Mouse (Mus musculus): Measurements from ENCODE around the gene Olfr741. TPM values are rescaled to one million over a fixed set of nuclear protein-coding genes. Genes with fewer than 3 reads are reported as not detected.

Gene Olfr741
- not detected in 2 replicates for polyA plus RNA-seq (2012; ENCODE audit: insufficient read depth, low replicate concordance)

GRCm38 (mm10) chr14:50472438-50472837 is at the start of gene Olfr741:
TSS of gene Olfr741 (plus strand) at chr14:50472738.
- TF ChIP-seq FLI1 (IDR thresholded peaks at IDR 0.05; ENCODE audit: low read length), result no peak
- no peak for TF ChIP-seq GATA1 (IDR thresholded peaks at IDR 0.05; ENCODE audit: borderline replicate concordance, low read length)
- no peaks in the 10 kb centered on the region for H3K4me1 ChIP-seq
- H3K27me3 ChIP-seq (replicated peaks), result no peaks in the 10 kb centered on the region
- no peaks in the 10 kb centered on the region for H3K36me3 ChIP-seq (replicated peaks; ENCODE audit: low read length)
- no peaks in the 10 kb centered on the region for H3K9me3 ChIP-seq
- H3K4me3 ChIP-seq (replicated peaks), result no peak within 1 kb of the TSS

GRCm38 (mm10) chr14:50445245-50445644 is 27.3 kb upstream of the Olfr741 start, which contains the start of gene Olfr740:
TSS of gene Olfr740 (plus strand) at chr14:50445545.
- H3K36me3 ChIP-seq (replicated peaks; ENCODE audit: low read length), result no peaks in the 10 kb centered on the region
- no peak within 1 kb of the TSS for H3K4me3 ChIP-seq (replicated peaks)
- no peaks in the 10 kb centered on the region for H3K27me3 ChIP-seq (replicated peaks)
- H3K9me3 ChIP-seq, result no peaks in the 10 kb centered on the region
- no peak for TF ChIP-seq FLI1 (IDR thresholded peaks at IDR 0.05; ENCODE audit: low read length)
- TF ChIP-seq GATA1 (IDR thresholded peaks at IDR 0.05; ENCODE audit: borderline replicate concordance, low read length), result no peak
- H3K4me1 ChIP-seq, result no peaks in the 10 kb centered on the region

- TF ChIP-seq GATA1 (IDR thresholded peaks at IDR 0.05; ENCODE audit: borderline replicate concordance, low read length), result no peak
- no peak for TF ChIP-seq FLI1 (IDR thresholded peaks at IDR 0.05; ENCODE audit: low read length)
- Histone ChIP-seq H3K27me3 (replicated peaks) (no peaks in the 10 kb centered on the region), H3K4me1 (no peaks in the 10 kb centered on the region), H3K36me3 (replicated peaks; ENCODE audit: low read length) (no peaks in the 10 kb centered on the region), H3K9me3 (peaks cover 6% of the 10 kb centered on the region; the same call in 1 of the 2 replicates), H3K4me3 (replicated peaks) (no peak overlapping the region)
These were observed 5.9 kb downstream of the Olfr741 start for GRCm38 (mm10) chr14:50478406-50478805.

GRCm38 (mm10) chr14:50503300-50503699 is 30.8 kb downstream of the Olfr741 start, which contains the start of gene Olfr742:
TSS of gene Olfr742 (plus strand) at chr14:50503600.
- TF ChIP-seq GATA1 (IDR thresholded peaks at IDR 0.05; ENCODE audit: borderline replicate concordance, low read length) (no peak), FLI1 (IDR thresholded peaks at IDR 0.05; ENCODE audit: low read length) (no peak)
- H3K9me3 ChIP-seq, result no peaks in the 10 kb centered on the region
- H3K36me3 ChIP-seq (replicated peaks; ENCODE audit: low read length), result no peaks in the 10 kb centered on the region
- no peaks in the 10 kb centered on the region for H3K27me3 ChIP-seq (replicated peaks)
- H3K4me1 ChIP-seq, result no peaks in the 10 kb centered on the region
- no peak within 1 kb of the TSS for H3K4me3 ChIP-seq (replicated peaks)

- Histone ChIP-seq H3K4me1 (no peaks in the 10 kb centered on the region), H3K27me3 (replicated peaks) (no peaks in the 10 kb centered on the region), H3K36me3 (replicated peaks; ENCODE audit: low read length) (no peaks in the 10 kb centered on the region), H3K4me3 (replicated peaks) (no peak within 1 kb of the TSS), H3K9me3 (no peaks in the 10 kb centered on the region)
- TF ChIP-seq FLI1 (IDR thresholded peaks at IDR 0.05; ENCODE audit: low read length), result no peak
- TF ChIP-seq GATA1 (IDR thresholded peaks at IDR 0.05; ENCODE audit: borderline replicate concordance, low read length), result no peak
These were observed 49.0 kb downstream of the Olfr741 start, which contains the start of gene Olfr743 for GRCm38 (mm10) chr14:50521539-50521938. TSS of gene Olfr743 (plus strand) at chr14:50521839.

Other genes starting within 250 kb of the Olfr741 start
- 2.5 TPM in 1 of 2 replicates, not detected in the other for gene Olfr731, start 230.9 kb upstream of the Olfr741 start, polyA plus RNA-seq (2012; ENCODE audit: insufficient read depth, low replicate concordance)
- not detected in 2 replicates for gene Olfr732, start 188.5 kb upstream of the Olfr741 start, polyA plus RNA-seq (2012; ENCODE audit: insufficient read depth, low replicate concordance)
- gene Olfr733, start 171.2 kb upstream of the Olfr741 start, polyA plus RNA-seq (2012; ENCODE audit: insufficient read depth, low replicate concordance), result not detected in 2 replicates
- gene Olfr734, start 146.0 kb upstream of the Olfr741 start, polyA plus RNA-seq (2012; ENCODE audit: insufficient read depth, low replicate concordance), result not detected in 2 replicates
- not detected in 2 replicates for gene Olfr735, start 123.9 kb upstream of the Olfr741 start, polyA plus RNA-seq (2012; ENCODE audit: insufficient read depth, low replicate concordance)
- not detected in 2 replicates for gene Tlr11, start 114.8 kb upstream of the Olfr741 start, polyA plus RNA-seq (2012; ENCODE audit: insufficient read depth, low replicate concordance)
- gene Olfr736, start 91.6 kb upstream of the Olfr741 start, polyA plus RNA-seq (2012; ENCODE audit: insufficient read depth, low replicate concordance), result not detected in 2 replicates
- gene Olfr738, start 65.2 kb upstream of the Olfr741 start, polyA plus RNA-seq (2012; ENCODE audit: insufficient read depth, low replicate concordance), result not detected in 2 replicates
- not detected in 2 replicates for gene Olfr739, start 54.1 kb upstream of the Olfr741 start, polyA plus RNA-seq (2012; ENCODE audit: insufficient read depth, low replicate concordance)
- not detected in 2 replicates for gene Olfr740, start 27.2 kb upstream of the Olfr741 start, polyA plus RNA-seq (2012; ENCODE audit: insufficient read depth, low replicate concordance)
- gene Olfr742, start 30.9 kb downstream of the Olfr741 start, polyA plus RNA-seq (2012; ENCODE audit: insufficient read depth, low replicate concordance), result not detected in 2 replicates
- not detected in 2 replicates for gene Olfr743, start 49.1 kb downstream of the Olfr741 start, polyA plus RNA-seq (2012; ENCODE audit: insufficient read depth, low replicate concordance)
- gene Olfr744, start 142.1 kb downstream of the Olfr741 start, polyA plus RNA-seq (2012; ENCODE audit: insufficient read depth, low replicate concordance), result not detected in 2 replicates
- gene Olfr745, start 166.7 kb downstream of the Olfr741 start, polyA plus RNA-seq (2012; ENCODE audit: insufficient read depth, low replicate concordance), result not detected in 2 replicates
- gene Olfr746, start 174.3 kb downstream of the Olfr741 start, polyA plus RNA-seq (2012; ENCODE audit: insufficient read depth, low replicate concordance), result not detected in 2 replicates
- not detected in 2 replicates for gene Olfr747, start 220.5 kb downstream of the Olfr741 start, polyA plus RNA-seq (2012; ENCODE audit: insufficient read depth, low replicate concordance)
- not detected in 2 replicates for gene Olfr748, start 234.6 kb downstream of the Olfr741 start, polyA plus RNA-seq (2012; ENCODE audit: insufficient read depth, low replicate concordance)

All from megakaryocyte, embryonic 14.5 days (primary cell).